Mouse (Mus musculus): ENCODE results near the gene Edem2. TPM values are rescaled to one million over a fixed set of nuclear protein-coding genes. Genes with fewer than 3 reads are reported as not detected.

Gene Edem2
- polyA plus RNA-seq (2015; fragmentation: Nextera tagmentation; extraction: Ambion mirVana), result 23.0 and 25.7 TPM in 2 replicates

GRCm38 (mm10) chr2:155729158-155729645, at the start of gene Edem2:
Edem2 (minus strand) TSS chr2:155729475.

GRCm38 (mm10) chr2:155774927-155775684, 45.8 kb upstream of the Edem2 start, which contains the start of gene Mmp24:
Mmp24 (plus strand) TSS chr2:155775342.

GRCm38 (mm10) chr2:155751014-155751786, 21.9 kb upstream of the Edem2 start, which contains the start of gene Procr:
Procr (plus strand) TSS chr2:155751117.

GRCm38 (mm10) chr2:155735766-155736165, 6.5 kb upstream of the Edem2 start, which contains the start of gene Gm17581:
Gm17581 (minus strand) TSS chr2:155735866.

GRCm38 (mm10) chr2:155691723-155692493, 37.4 kb downstream of the Edem2 start, which contains the start of gene Trpc4ap:
Trpc4ap (minus strand) TSS chr2:155692384.

Other genes starting within 250 kb of the Edem2 start
- 8.3 and 9.9 TPM in 2 replicates for gene Acss2, start 211.5 kb downstream of the Edem2 start, polyA plus RNA-seq (2015; fragmentation: Nextera tagmentation; extraction: Ambion mirVana)
- 1.9 and 2.7 TPM in 2 replicates for gene Ggt7, start 211.2 kb downstream of the Edem2 start, polyA plus RNA-seq (2015; fragmentation: Nextera tagmentation; extraction: Ambion mirVana)
- 17.9 and 18.7 TPM in 2 replicates for gene Gss, start 136.7 kb downstream of the Edem2 start, polyA plus RNA-seq (2015; fragmentation: Nextera tagmentation; extraction: Ambion mirVana)
- 0.11 and 0.23 TPM in 2 replicates for gene Myh7b, start 118.3 kb downstream of the Edem2 start, polyA plus RNA-seq (2015; fragmentation: Nextera tagmentation; extraction: Ambion mirVana)
- gene Trpc4ap, start 37.1 kb downstream of the Edem2 start, polyA plus RNA-seq (2015; fragmentation: Nextera tagmentation; extraction: Ambion mirVana), result 67.5 and 69.9 TPM in 2 replicates
- not detected in 2 replicates for gene Gm17581, start 6.4 kb upstream of the Edem2 start, polyA plus RNA-seq (2015; fragmentation: Nextera tagmentation; extraction: Ambion mirVana)
- 7.4 and 8.4 TPM in 2 replicates for gene Procr, start 21.6 kb upstream of the Edem2 start, polyA plus RNA-seq (2015; fragmentation: Nextera tagmentation; extraction: Ambion mirVana)
- gene Mmp24, start 45.9 kb upstream of the Edem2 start, polyA plus RNA-seq (2015; fragmentation: Nextera tagmentation; extraction: Ambion mirVana), result 0.04 and 0.07 TPM in 2 replicates
- gene BC029722, start 90.0 kb upstream of the Edem2 start, polyA plus RNA-seq (2015; fragmentation: Nextera tagmentation; extraction: Ambion mirVana), result 36.9 and 43.0 TPM in 2 replicates
- gene Eif6, start 97.5 kb upstream of the Edem2 start, polyA plus RNA-seq (2015; fragmentation: Nextera tagmentation; extraction: Ambion mirVana), result 139 and 163 TPM in 2 replicates
- 0.11 and 0.14 TPM in 2 replicates for gene Fam83c, start 105.4 kb upstream of the Edem2 start, polyA plus RNA-seq (2015; fragmentation: Nextera tagmentation; extraction: Ambion mirVana)
- 53.2 and 53.6 TPM in 2 replicates for gene Uqcc1, start 200.8 kb upstream of the Edem2 start, polyA plus RNA-seq (2015; fragmentation: Nextera tagmentation; extraction: Ambion mirVana)
- gene Gm15557, start 211.3 kb upstream of the Edem2 start, polyA plus RNA-seq (2015; fragmentation: Nextera tagmentation; extraction: Ambion mirVana), result 0.21 TPM in 1 of 2 replicates, not detected in the other
- gene Gdf5, start 215.9 kb upstream of the Edem2 start, polyA plus RNA-seq (2015; fragmentation: Nextera tagmentation; extraction: Ambion mirVana), result 14.6 and 16.2 TPM in 2 replicates
- 4.9 and 6.3 TPM in 2 replicates for gene Cep250, start 227.0 kb upstream of the Edem2 start, polyA plus RNA-seq (2015; fragmentation: Nextera tagmentation; extraction: Ambion mirVana)